Mouse (Mus musculus) urinary bladder, postnatal 14 days (tissue): ENCODE data around the gene Epor.

ENCODE experiments used
- DNase-seq: peaks from one replicate; pipeline ENCODE4 v3.0.0; 2021; ENCODE audit warnings: low spot score

The Epor gene

GRCm38 (mm10) chr9:21962416-21963059 is 768 bp downstream of the Epor start:
- peak; percentile 65 for DNase-seq

- no peak for DNase-seq
Measured at GRCm38 (mm10) chr9:21962010-21962409, 1.3 kb downstream of the Epor start.

- DNase-seq = no peak
Measured at GRCm38 (mm10) chr9:21961366-21961980, 1.8 kb downstream of the Epor start.

- DNase-seq = peak; percentile 45
Measured at GRCm38 (mm10) chr9:21960558-21961208, 2.6 kb downstream of the Epor start.

GRCm38 (mm10) chr9:21960135-21960534 is 3.2 kb downstream of the Epor start:
- DNase-seq = no peak

GRCm38 (mm10) chr9:21959244-21959643 is 4.1 kb downstream of the Epor start:
- no peak for DNase-seq

- no peak for DNase-seq
Measured at GRCm38 (mm10) chr9:21958372-21958771, 4.9 kb downstream of the Epor start.

GRCm38 (mm10) chr9:21955570-21956281 is 7.6 kb downstream of the Epor start, which contains the start of gene Swsap1:
TSS of gene Swsap1 (plus strand) at chr9:21955755.
- peak; percentile 97 for DNase-seq

- DNase-seq = no peak
Measured at GRCm38 (mm10) chr9:21955225-21955569, 8.1 kb downstream of the Epor start.

- DNase-seq = no peak
Measured at GRCm38 (mm10) chr9:21954635-21955034, 8.7 kb downstream of the Epor start.

- DNase-seq = no peak
Measured at GRCm38 (mm10) chr9:21953600-21953999, 9.7 kb downstream of the Epor start.

- no peak for DNase-seq
Measured at GRCm38 (mm10) chr9:21951977-21952376, 11.3 kb downstream of the Epor start.

GRCm38 (mm10) chr9:21950322-21950721 is 13.0 kb downstream of the Epor start:
- DNase-seq = peak; percentile 66

GRCm38 (mm10) chr9:21948790-21949189 is 14.5 kb downstream of the Epor start:
- DNase-seq = no peak

- DNase-seq = no peak
Measured at GRCm38 (mm10) chr9:21948146-21948545, 15.2 kb downstream of the Epor start.

GRCm38 (mm10) chr9:21947540-21948130 is 15.7 kb downstream of the Epor start:
- no peak for DNase-seq

- DNase-seq = no peak
Measured at GRCm38 (mm10) chr9:21944267-21944666, 19.0 kb downstream of the Epor start.

GRCm38 (mm10) chr9:21943638-21944037 is 19.7 kb downstream of the Epor start:
- DNase-seq = no peak

- DNase-seq = no peak
Measured at GRCm38 (mm10) chr9:21943046-21943445, 20.3 kb downstream of the Epor start.

- no peak for DNase-seq
Measured at GRCm38 (mm10) chr9:21938234-21938855, 25.0 kb downstream of the Epor start.

GRCm38 (mm10) chr9:21937711-21938175 is 25.6 kb downstream of the Epor start:
- DNase-seq = no peak
